Mouse (Mus musculus): ENCODE data around the gene Skint3. TPM values are rescaled to one million over a fixed set of nuclear protein-coding genes. Genes with fewer than 3 reads are reported as not detected.

Gene Skint3
- polyA plus RNA-seq, 1 experiment from 2014 or later: not detected

Other genes starting within 250 kb of the Skint3 start
- not detected in 2 replicates for gene Skint1, start 226.0 kb upstream of the Skint3 start, polyA plus RNA-seq (2014; fragmentation: Nextera tagmentation; extraction: Ambion mirVana)
- not detected in 2 replicates for gene Skint4, start 160.2 kb upstream of the Skint3 start, polyA plus RNA-seq (2014; fragmentation: Nextera tagmentation; extraction: Ambion mirVana)
- not detected in 2 replicates for gene Skint9, start 201.7 kb downstream of the Skint3 start, polyA plus RNA-seq (2014; fragmentation: Nextera tagmentation; extraction: Ambion mirVana)

Data from hindbrain, embryonic 14.5 days (tissue).